Mouse (Mus musculus) adrenal gland, postnatal 4 days (tissue): ENCODE results near the gene Ippk. TPM values are rescaled to one million over a fixed set of nuclear protein-coding genes. Genes with fewer than 3 reads are reported as not detected.

Experiments used
- DNase-seq, 2 experiments: peaks; one replicate each; pipeline ENCODE4 v3.0.0; 2021 to 2022; ENCODE audit warnings: low spot score in 2 of 2, mixed read lengths in 2 of 2
- total RNA-seq, 2 experiments: library from RNA; stranded (reverse); gene quantifications; 2 replicates each; pipeline ENCODE4 v1.2.3; 2021

The Ippk gene
- total RNA-seq, 2 experiments from 2014 or later = 17.9 to 18.3 TPM

DNA sequence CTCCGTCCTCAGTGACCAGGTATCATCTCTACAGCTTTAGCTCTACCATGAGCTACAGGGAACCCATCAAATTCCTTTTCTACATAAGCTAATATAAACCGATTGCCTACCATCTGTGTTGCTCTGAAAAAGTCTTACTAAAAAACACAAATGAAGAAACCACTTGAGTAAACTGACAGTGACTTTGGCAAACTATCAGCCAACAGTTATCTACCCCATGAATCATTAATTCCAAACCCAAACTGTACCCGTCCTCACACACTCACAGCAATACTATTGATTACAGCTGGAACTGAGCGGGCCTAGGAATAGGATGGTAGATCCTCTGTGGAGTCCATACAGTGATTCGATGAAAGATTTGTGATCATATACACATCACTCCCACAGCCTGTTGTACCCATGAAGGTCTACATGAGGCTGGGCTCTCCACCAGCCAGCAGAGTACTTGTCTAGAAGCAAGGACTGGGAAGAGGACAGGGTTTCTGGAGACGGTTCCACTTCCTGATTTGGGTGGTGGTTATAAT, 57.9 kb downstream of the Ippk start:
- no peak for DNase-seq

GRCm38 (mm10) chr13:49479399-49479798, 58.4 kb downstream of the Ippk start:
- no peak for DNase-seq

DNA sequence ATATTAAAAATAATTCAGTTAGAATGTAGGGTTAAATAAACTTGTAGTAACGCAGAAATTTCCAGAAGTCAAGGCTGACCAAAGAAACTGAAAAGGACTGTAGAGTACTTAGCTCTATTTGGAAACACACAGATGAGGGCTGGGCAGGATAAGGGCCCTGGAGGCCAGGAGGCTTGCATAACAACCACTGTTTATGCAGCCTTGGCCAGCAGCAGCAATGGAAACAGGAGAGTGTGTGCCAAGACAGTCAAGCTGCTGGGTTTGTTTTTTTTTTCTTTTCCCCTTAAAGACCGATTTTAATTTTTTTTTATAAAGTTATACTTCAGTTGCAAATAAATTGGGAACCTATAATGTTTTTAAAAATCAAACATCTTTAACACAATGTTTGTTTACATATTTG, 59.0 kb downstream of the Ippk start:
- peak in 1 of 2 experiments; percentile 56 for DNase-seq

- DNase-seq = no peak
These were observed 59.5 kb downstream of the Ippk start for GRCm38 (mm10) chr13:49480551-49480950.

DNA sequence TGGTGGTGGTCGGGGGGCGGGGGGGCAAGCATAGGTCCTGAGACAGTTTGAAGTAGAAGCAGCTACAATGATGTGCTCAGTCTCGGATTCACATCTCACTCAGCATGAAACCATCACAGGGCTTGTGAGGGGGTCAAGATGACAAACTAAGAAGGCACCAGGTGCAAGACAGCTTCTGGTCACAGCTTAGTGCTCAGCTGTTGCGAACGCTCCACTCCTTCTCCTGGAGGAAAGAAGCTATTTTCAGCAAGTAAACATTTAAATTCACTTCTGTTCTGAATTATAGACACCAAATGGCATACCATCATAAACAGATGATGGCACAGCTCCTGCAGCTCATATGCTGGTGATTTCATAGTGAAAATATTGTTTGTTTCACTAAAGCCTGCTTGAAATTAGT, 64.3 kb downstream of the Ippk start:
- DNase-seq = no peak

DNA sequence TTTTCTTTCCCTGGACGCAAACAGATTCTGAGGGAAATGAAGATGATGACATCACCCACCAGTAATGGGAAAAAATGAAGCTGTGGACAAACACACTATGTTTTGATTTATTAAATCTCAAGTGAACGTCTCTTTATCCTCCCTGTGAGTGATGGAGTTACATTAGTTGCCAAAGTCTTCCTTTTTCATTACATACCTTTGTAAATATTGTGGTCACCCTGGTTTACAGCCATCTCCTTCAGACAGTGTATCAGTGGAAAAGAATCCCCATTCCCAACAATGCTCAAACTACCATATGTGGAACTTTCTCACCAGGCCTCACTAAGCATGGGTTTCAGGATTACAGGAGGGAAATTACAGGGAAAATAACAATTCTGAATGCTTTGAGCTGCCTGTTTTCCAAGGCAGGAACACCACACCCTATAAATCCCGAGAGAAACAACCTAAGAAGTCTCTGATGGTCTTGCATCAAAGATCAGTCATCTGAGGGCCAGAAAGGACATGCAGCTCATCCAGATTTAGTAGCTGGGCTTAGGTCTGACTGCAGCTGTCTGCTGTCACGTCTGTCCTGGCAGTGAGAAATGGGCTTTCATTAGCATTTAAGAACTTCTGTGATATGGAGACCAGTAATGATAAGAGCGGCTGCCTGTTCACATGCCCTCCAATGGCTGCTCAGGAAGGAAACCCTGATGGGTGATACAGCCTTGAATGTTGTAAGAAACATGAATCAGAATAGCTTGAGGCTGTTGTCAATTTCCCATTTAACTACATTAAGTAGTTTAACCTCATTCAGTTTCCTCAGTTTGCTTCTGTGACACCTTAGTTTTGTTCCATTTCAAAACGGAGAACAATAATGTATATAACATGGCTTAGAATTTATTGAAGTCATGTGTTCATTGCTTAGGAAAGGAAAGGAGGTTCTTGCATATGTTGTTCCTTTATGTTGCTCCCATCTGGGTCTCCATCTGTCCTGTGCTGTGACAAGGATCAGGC, 71.6 kb downstream of the Ippk start, which contains the start of gene Tes3-ps:
TSS of gene Tes3-ps (plus strand) at position 943 of the 993 bp plus-strand sequence.
- DNase-seq = no peak

DNA sequence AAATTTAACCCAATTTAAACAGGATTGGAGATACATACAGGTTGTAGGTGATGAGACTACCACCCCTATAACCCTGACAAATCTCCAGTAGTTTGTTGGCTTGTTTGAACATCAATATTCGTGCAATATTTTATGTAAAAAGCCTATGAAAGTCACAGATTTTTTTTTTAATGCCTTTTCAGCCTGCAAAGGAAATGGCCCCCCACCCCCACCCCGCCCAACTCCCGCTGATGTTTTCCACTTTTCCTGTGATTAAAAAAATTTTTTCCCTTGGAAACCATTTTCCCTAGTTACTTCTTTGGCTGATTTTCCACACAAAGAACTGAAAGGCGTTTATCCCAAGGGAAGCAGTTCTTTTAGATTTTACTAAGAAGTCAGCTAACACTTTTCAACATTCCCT, 83.5 kb downstream of the Ippk start, which contains the start of gene Ecm2:
TSS of gene Ecm2 (plus strand) at position 301 of the 400 bp plus-strand sequence.
- no peak for DNase-seq

DNA sequence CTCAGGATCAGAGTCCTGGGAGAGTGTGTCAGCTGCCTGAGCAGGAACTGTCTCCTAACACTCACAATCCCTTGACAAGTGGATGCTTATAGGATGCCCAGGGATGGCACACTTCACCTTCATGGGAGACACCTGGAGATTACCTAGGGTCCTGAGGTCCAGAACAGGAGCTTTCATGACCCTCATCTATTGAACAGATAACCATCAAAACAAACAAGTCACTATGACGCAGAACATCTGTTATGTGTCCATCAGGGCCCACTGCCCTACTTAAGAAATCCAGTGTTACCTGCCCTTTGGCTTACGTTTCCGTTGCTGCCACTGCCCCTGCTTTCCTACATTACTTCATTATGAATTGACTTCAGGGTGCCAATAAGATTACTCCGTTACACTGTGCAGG, 84.7 kb downstream of the Ippk start:
- DNase-seq = no peak

GRCm38 (mm10) chr13:49507176-49507575, 86.1 kb downstream of the Ippk start:
- no peak for DNase-seq

Other genes with a start within 250 kb of the Ippk start
- gene Ninj1, start 233.8 kb upstream of the Ippk start, total RNA-seq = 10 to 100 TPM; 49.0 to 51.9 TPM
- 10 to 100 TPM; 48.9 to 62.7 TPM for gene Card19, start 205.2 kb upstream of the Ippk start, total RNA-seq
- 10 to 100 TPM in 1 of 2 experiments, 1 to 10 TPM in 1; 8.2 to 11.3 TPM for gene Susd3, start 172.5 kb upstream of the Ippk start, total RNA-seq
- 1 to 10 TPM; 5.3 to 6.0 TPM for gene Fgd3, start 100.9 kb upstream of the Ippk start, total RNA-seq
- 10 to 100 TPM; 33.5 to 35.9 TPM for gene Bicd2, start 79.7 kb upstream of the Ippk start, total RNA-seq
- gene Tes3-ps, start 72.1 kb downstream of the Ippk start, total RNA-seq = 1 to 10 TPM; 1.1 to 1.9 TPM
- gene Ecm2, start 83.6 kb downstream of the Ippk start, total RNA-seq = 1 to 10 TPM; 6.1 to 6.3 TPM
- 10 to 100 TPM; 28.6 to 39.0 TPM for gene Aspn, start 123.2 kb downstream of the Ippk start, total RNA-seq
- gene Omd, start 161.2 kb downstream of the Ippk start, total RNA-seq = 1 to 10 TPM; 1.5 to 1.7 TPM
- gene Ogn, start 186.8 kb downstream of the Ippk start, total RNA-seq = 10 to 100 TPM; 54.9 to 57.2 TPM
- 1 to 10 TPM; 8.8 to 9.8 TPM for gene Cenpp, start 231.5 kb downstream of the Ippk start, total RNA-seq
- gene Nol8, start 231.8 kb downstream of the Ippk start, total RNA-seq = 10 to 100 TPM; 16.4 to 18.6 TPM